Mouse (Mus musculus): Measurements from ENCODE around the gene Ahsa2. TPM values are rescaled to one million over a fixed set of nuclear protein-coding genes. Genes with fewer than 3 reads are reported as not detected.
A peak's percentile ranks its signal among the peaks of the same experiment; 100 is the strongest.
"Not testable (repeated sequence)": the region's sequence is repeated elsewhere in the genome, so short reads cannot be mapped to it uniquely, and the experiment has no call there.

Ahsa2 gene
- polyA plus RNA-seq (2014; fragmentation: Nextera tagmentation; extraction: Ambion mirVana) = 75.2 and 79.8 TPM in 2 replicates

DNA sequence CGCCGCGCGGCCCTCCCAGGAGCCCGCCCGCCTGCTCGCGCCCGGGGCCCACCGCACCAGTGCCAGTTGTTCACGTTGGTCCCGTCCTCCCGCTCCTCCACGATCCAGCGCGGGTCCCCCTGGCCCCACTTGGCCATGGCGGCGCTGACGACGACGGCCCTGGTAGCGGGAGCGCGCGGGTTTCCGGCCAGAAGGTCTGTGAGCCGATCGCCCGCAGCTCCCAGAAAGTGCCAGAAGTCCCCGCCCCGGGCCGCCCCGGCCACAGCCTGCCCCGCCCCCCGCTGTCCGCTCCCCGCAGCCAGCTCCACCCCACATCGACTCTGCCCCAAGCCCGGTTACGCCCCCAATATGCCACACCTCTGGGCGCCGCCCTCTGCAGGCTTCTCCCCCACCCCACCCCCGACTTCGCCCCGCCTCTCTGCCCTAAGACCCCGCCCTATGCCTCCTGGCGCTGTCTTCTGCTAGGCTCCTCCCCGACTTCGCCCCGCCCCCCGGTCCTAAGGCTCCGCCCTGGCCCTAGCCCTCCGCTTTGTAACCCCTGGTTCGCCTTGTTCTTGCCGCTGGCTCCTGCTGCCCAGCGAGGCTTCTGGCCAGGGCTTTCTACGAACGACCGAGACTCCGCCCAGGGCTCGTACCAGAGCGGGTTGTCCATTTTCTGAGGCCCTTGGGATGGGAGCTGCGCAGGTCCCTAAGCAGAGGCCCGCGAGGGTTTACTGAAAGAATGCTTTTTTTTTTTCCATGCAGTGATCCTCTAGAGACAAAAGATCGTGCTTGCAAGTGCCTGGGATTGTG is at the start of gene Ahsa2:
Gene Ahsa2 (minus strand): TSS at position 313 of the 792 bp plus-strand sequence.
- 0 out of 2 replicates have a peak, but pooled peaks cover 8% of the 10 kb centered on the region for H3K36me3 ChIP-seq (ENCODE audit: control insufficient read depth, insufficient read depth, low read length)

DNA sequence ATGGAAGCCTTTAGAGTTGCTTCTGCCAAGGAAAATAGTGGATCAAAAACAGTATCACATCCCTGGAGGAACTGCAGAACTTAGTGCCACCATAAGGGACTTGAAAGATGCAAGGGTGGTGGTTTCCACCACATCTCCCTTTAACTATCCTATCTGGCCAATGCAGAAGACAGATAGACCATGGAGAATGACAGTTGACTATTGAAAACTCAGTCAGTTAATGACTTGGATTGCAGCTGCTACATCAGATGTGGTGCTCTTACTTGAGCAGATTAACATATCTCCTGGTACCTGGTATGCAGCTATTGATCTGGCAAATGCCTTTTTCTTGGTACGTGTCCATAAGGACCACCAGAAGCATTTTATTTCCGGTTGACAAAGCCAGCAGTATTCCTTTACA is 39.6 kb upstream of the Ahsa2 start:
- Histone ChIP-seq H3K36me3 (ENCODE audit: control insufficient read depth, insufficient read depth, low read length) (no peaks in the 10 kb centered on the region), H3K9me3 (replicated peaks; ENCODE audit: control insufficient read depth, low read length) (no peaks in the 10 kb centered on the region), H3K27ac (ENCODE audit: low read depth, low read length) (no peak overlapping the region), H3K9ac (ENCODE audit: low read depth, low read length) (no peak overlapping the region), H3K27me3 (ENCODE audit: control insufficient read depth, insufficient read depth, low read length) (no peaks in the 10 kb centered on the region), H3K4me2 (no peak overlapping the region), H3K4me1 (ENCODE audit: control insufficient read depth, insufficient read depth, low read length) (no peaks in the 10 kb centered on the region), H3K4me3 (ENCODE audit: low read depth, low read length) (no peak overlapping the region)
- no peak for ATAC-seq (replicated peaks; ENCODE audit: insufficient number of reproducible peaks, low FRiP score, low TSS enrichment)
- WGBS (ENCODE audit: insufficient replicate concordance) = 75% methylated on average over 2 of the region's 2 CpGs

More for the DNA sequence above, at the start of gene Ahsa2:
- H3K27ac ChIP-seq (ENCODE audit: low read depth, low read length) = peak within 1 kb of the TSS; percentile 98
- H3K9me3 ChIP-seq (replicated peaks; ENCODE audit: control insufficient read depth, low read length) = no peaks in the 10 kb centered on the region
- peak within 1 kb of the TSS; percentile 71 for H3K4me2 ChIP-seq
- ATAC-seq (replicated peaks; ENCODE audit: insufficient number of reproducible peaks, low FRiP score, low TSS enrichment) = peak; percentile 96
- H3K27me3 ChIP-seq (ENCODE audit: control insufficient read depth, insufficient read depth, low read length) = no peaks in the 10 kb centered on the region
- peaks cover 10% of the 10 kb centered on the region for H3K4me1 ChIP-seq (ENCODE audit: control insufficient read depth, insufficient read depth, low read length)
- peak within 1 kb of the TSS; percentile 97 for H3K9ac ChIP-seq (ENCODE audit: low read depth, low read length)
- under 1% methylated on average over 44 of the region's 66 CpGs for WGBS (ENCODE audit: insufficient replicate concordance)
- peak within 1 kb of the TSS; percentile 91 for H3K4me3 ChIP-seq (ENCODE audit: low read depth, low read length)

DNA sequence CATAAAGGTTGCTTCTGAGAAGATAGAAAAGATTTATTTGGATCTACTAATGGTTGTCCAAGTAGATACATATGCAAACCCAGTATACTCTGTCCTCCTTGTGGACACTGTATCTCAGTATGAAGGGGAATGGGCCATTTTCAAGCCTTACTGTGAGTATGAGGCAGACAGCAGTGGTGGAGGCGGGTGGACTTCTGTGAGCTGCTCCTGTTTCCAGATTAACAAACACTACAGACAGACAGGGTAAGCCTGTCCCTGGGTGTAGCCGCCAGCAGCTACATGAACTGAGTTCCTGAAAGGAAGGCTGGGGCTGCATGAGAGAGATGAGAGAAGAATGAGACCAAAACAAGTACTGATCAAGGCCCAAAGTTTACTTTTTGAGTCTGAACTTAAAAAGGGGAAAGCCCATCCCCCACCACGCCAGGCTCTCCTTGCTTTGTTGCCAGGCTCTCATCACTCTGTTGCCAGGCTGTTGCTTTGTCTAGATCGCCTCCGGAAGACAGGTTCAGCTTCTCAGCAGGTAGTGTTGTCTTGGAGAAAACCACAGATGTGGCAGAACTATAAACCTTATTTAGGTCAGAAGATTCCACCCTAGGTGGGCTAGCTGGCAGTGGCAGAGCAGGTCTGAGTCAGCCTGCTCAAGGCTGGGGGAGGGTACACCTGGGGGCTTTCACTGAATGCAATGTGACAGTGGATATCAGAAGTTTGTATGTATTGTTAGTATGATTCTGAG is 22.8 kb upstream of the Ahsa2 start, which contains the start of gene 1700093K21Rik:
Gene 1700093K21Rik (minus strand): TSS at position 683 of the 733 bp plus-strand sequence.
- ATAC-seq (replicated peaks; ENCODE audit: insufficient number of reproducible peaks, low FRiP score, low TSS enrichment) = no peak
- WGBS (ENCODE audit: insufficient replicate concordance) = 41% methylated on average over 5 of the region's 5 CpGs
- no peaks in the 10 kb centered on the region for H3K36me3 ChIP-seq (ENCODE audit: control insufficient read depth, insufficient read depth, low read length)

DNA sequence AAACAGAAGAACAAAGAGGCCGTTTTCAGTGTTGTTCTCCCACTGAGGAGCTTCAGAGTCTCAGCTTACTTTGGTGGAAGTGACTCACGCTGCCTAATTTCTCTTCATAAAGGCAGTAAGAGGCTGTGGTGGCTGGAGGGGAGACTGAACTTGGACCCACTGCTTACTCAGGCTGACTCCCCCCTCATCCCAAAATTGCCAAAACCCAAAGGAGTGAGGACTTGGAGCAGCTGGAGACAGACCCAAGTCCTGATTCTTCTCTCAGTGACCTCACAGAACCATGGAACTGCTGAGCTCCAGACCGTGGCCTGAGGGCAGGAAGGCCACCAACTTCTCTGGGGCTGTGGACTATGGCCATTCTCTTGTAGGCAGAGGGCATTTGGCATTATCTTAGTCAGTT is 21.2 kb upstream of the Ahsa2 start:
- Histone ChIP-seq H3K4me3 (ENCODE audit: low read depth, low read length) (no peak overlapping the region), H3K4me1 (ENCODE audit: control insufficient read depth, insufficient read depth, low read length) (no peaks in the 10 kb centered on the region), H3K27ac (ENCODE audit: low read depth, low read length) (no peak overlapping the region), H3K9ac (ENCODE audit: low read depth, low read length) (no peak overlapping the region), H3K4me2 (no peak overlapping the region), H3K36me3 (ENCODE audit: control insufficient read depth, insufficient read depth, low read length) (no peaks in the 10 kb centered on the region), H3K27me3 (ENCODE audit: control insufficient read depth, insufficient read depth, low read length) (no peaks in the 10 kb centered on the region), H3K9me3 (replicated peaks; ENCODE audit: control insufficient read depth, low read length) (no peaks in the 10 kb centered on the region)
- WGBS (ENCODE audit: insufficient replicate concordance) = 81% methylated on average over 3 of the region's 3 CpGs
- no peak for ATAC-seq (replicated peaks; ENCODE audit: insufficient number of reproducible peaks, low FRiP score, low TSS enrichment)

More for the DNA sequence above, 22.8 kb upstream of the Ahsa2 start, which contains the start of gene 1700093K21Rik:
- Histone ChIP-seq H3K4me2 (no peak within 1 kb of the TSS), H3K27me3 (ENCODE audit: control insufficient read depth, insufficient read depth, low read length) (no peaks in the 10 kb centered on the region), H3K9me3 (replicated peaks; ENCODE audit: control insufficient read depth, low read length) (no peaks in the 10 kb centered on the region), H3K4me3 (ENCODE audit: low read depth, low read length) (no peak within 1 kb of the TSS), H3K9ac (ENCODE audit: low read depth, low read length) (no peak within 1 kb of the TSS), H3K27ac (ENCODE audit: low read depth, low read length) (no peak within 1 kb of the TSS), H3K4me1 (ENCODE audit: control insufficient read depth, insufficient read depth, low read length) (no peaks in the 10 kb centered on the region)

DNA sequence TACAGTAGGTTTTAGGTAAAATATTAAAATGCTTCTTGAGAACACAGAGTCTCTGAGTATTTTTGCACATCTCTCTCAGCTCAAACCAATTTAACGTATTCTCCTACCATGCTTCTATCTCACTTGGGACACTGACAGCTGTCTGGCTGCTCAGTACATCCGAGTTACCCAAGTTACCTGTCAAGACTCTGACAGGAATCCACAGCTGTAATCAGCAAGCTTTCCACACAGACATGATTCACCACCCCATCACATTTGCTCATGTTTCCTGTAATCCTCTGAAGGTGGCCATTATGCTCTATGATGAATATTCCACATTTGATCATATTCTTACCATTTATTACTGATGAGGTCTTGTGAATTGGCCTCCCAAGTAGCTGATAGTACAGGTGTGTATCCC is 17.5 kb upstream of the Ahsa2 start:
- no peaks in the 10 kb centered on the region for H3K36me3 ChIP-seq (ENCODE audit: control insufficient read depth, insufficient read depth, low read length)
- H3K9me3 ChIP-seq (replicated peaks; ENCODE audit: control insufficient read depth, low read length) = no peaks in the 10 kb centered on the region
- 62% methylated on average over 2 of the region's 2 CpGs for WGBS (ENCODE audit: insufficient replicate concordance)
- H3K9ac ChIP-seq (ENCODE audit: low read depth, low read length) = no peak overlapping the region
- no peaks in the 10 kb centered on the region for H3K4me1 ChIP-seq (ENCODE audit: control insufficient read depth, insufficient read depth, low read length)
- no peak overlapping the region for H3K4me2 ChIP-seq
- ATAC-seq (replicated peaks; ENCODE audit: insufficient number of reproducible peaks, low FRiP score, low TSS enrichment) = no peak
- no peak overlapping the region for H3K4me3 ChIP-seq (ENCODE audit: low read depth, low read length)
- H3K27ac ChIP-seq (ENCODE audit: low read depth, low read length) = no peak overlapping the region
- H3K27me3 ChIP-seq (ENCODE audit: control insufficient read depth, insufficient read depth, low read length) = no peaks in the 10 kb centered on the region

DNA sequence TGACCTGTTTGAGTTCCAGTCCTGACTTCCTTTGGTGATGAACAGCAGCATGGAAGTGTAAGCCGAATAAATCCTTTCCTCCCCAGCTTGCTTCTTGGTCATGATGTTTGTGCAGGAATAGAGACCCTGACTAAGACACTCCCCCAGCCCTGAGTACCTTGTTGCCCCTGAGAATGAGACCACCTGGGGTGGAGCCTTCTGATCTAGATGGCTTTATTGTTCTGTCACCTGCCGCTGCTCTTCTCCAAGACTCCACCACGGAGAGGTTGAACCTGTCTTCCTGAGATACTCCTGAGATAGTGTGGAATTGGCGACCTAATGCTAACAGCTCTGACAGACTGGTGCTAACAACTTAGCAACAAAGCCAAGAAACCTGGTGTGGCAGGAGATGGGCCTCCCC is 17.0 kb upstream of the Ahsa2 start:
- H3K4me1 ChIP-seq (ENCODE audit: control insufficient read depth, insufficient read depth, low read length); H3K9me3 ChIP-seq (replicated peaks; ENCODE audit: control insufficient read depth, low read length); H3K4me2 ChIP-seq; H3K27me3 ChIP-seq (ENCODE audit: control insufficient read depth, insufficient read depth, low read length); ATAC-seq (replicated peaks; ENCODE audit: insufficient number of reproducible peaks, low FRiP score, low TSS enrichment); H3K4me3 ChIP-seq (ENCODE audit: low read depth, low read length); H3K9ac ChIP-seq (ENCODE audit: low read depth, low read length); H3K36me3 ChIP-seq (ENCODE audit: control insufficient read depth, insufficient read depth, low read length); H3K27ac ChIP-seq (ENCODE audit: low read depth, low read length): not testable (repeated sequence)
- 48% methylated on average over 3 of the region's 4 CpGs for WGBS (ENCODE audit: insufficient replicate concordance)

DNA sequence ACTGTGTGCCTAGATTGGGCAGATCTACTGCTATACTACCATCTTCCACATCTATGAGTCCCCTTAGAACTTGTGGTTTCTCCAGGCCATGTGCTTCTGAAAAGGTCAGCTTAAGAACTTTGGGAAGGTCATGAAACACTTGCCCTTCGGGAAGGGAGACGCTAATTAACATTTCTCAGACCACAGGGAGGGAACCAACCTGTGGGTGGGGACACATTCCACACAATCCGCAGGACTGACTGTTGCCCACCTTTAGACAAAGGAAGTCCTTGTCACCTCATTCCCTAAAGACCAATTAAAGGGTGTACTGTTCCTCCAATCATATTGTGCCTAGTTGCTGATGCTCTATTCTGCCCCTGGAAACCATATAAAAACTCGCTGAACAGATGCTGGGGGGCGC is 7.0 kb upstream of the Ahsa2 start:
- H3K4me1 ChIP-seq (ENCODE audit: control insufficient read depth, insufficient read depth, low read length); H3K4me3 ChIP-seq (ENCODE audit: low read depth, low read length); H3K9ac ChIP-seq (ENCODE audit: low read depth, low read length); H3K4me2 ChIP-seq; ATAC-seq (replicated peaks; ENCODE audit: insufficient number of reproducible peaks, low FRiP score, low TSS enrichment); H3K36me3 ChIP-seq (ENCODE audit: control insufficient read depth, insufficient read depth, low read length); H3K9me3 ChIP-seq (replicated peaks; ENCODE audit: control insufficient read depth, low read length); H3K27me3 ChIP-seq (ENCODE audit: control insufficient read depth, insufficient read depth, low read length); H3K27ac ChIP-seq (ENCODE audit: low read depth, low read length): not testable (repeated sequence)
- 79% methylated on average over 5 of the region's 5 CpGs for WGBS (ENCODE audit: insufficient replicate concordance)

DNA sequence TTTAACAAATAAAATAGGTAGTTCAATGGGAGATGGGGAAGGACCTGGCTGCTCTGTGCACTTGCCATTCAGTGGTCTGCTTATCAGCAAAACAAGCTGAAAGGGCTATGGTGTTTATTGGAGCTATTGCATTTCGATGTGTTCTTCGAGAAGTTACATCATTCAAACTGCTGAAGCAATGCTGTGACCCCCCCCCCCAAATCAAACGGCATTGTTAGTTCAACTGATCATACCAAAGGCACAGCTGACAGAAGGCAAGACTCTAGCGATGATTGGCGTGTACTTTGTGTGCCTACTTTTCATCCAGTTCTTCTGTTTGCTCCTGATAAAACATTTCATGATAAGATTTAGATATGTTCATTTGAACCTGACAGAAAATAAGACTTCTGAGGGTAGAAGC is 779 bp upstream of the Ahsa2 start:
- 55% methylated on average over 5 of the region's 5 CpGs for WGBS (ENCODE audit: insufficient replicate concordance)
- H3K9me3 ChIP-seq (replicated peaks; ENCODE audit: control insufficient read depth, low read length) = no peaks in the 10 kb centered on the region
- peak overlapping the region; percentile 69; the same call in 1 of the 2 replicates for H3K9ac ChIP-seq (ENCODE audit: low read depth, low read length)
- no peak for ATAC-seq (replicated peaks; ENCODE audit: insufficient number of reproducible peaks, low FRiP score, low TSS enrichment)
- peaks cover 10% of the 10 kb centered on the region for H3K4me1 ChIP-seq (ENCODE audit: control insufficient read depth, insufficient read depth, low read length)
- H3K27me3 ChIP-seq (ENCODE audit: control insufficient read depth, insufficient read depth, low read length) = no peaks in the 10 kb centered on the region
- H3K4me3 ChIP-seq (ENCODE audit: low read depth, low read length) = peak overlapping the region; percentile 91
- peak overlapping the region; percentile 47 for H3K27ac ChIP-seq (ENCODE audit: low read depth, low read length)
- H3K36me3 ChIP-seq (ENCODE audit: control insufficient read depth, insufficient read depth, low read length) = 0 out of 2 replicates have a peak, but pooled peaks cover 3% of the 10 kb centered on the region
- H3K4me2 ChIP-seq = peak overlapping the region; percentile 64

Data from heart, embryonic 11.5 days (tissue).